Mouse (Mus musculus): ENCODE data around the gene Foxi1. TPM values are rescaled to one million over a fixed set of nuclear protein-coding genes. Genes with fewer than 3 reads are reported as not detected.

Gene Foxi1
- polyA plus RNA-seq (2017; shearing (Covaris generic)) = not detected

GRCm38 (mm10) chr11:34207989-34208388 is at the start of gene Foxi1:
TSS of gene Foxi1 (minus strand) at chr11:34208089.

Other genes with a start within 250 kb of the Foxi1 start
- gene Kcnmb1, start 245.1 kb downstream of the Foxi1 start, polyA plus RNA-seq (2017; shearing (Covaris generic)) = 0.48 TPM
- 0.10 TPM for gene Kcnip1, start 214.9 kb downstream of the Foxi1 start, polyA plus RNA-seq (2017; shearing (Covaris generic))
- gene Lcp2, start 161.2 kb downstream of the Foxi1 start, polyA plus RNA-seq (2017; shearing (Covaris generic)) = 467 TPM
- 3.2 TPM for gene 4930469K13Rik, start 109.5 kb downstream of the Foxi1 start, polyA plus RNA-seq (2017; shearing (Covaris generic))
- 5.0 TPM for gene Fam196b, start 106.7 kb upstream of the Foxi1 start, polyA plus RNA-seq (2017; shearing (Covaris generic))

All from CD4-positive, CD25-positive, alpha-beta regulatory T cell, adult 9 weeks (primary cell).